Mouse (Mus musculus) urinary bladder, postnatal 36 days (tissue): ENCODE data around the gene Lmnb2.

ENCODE experiments used
- DNase-seq, 2 experiments: peaks; one replicate each; pipeline ENCODE4 v3.0.0; 2022; ENCODE audit warnings: low spot score in 2 of 2, mixed read lengths in 1 of 2

Gene Lmnb2

GRCm38 (mm10) chr10:80900318-80901247 lies 17.5 kb downstream of the Lmnb2 start, which contains the start of gene Timm13:
Timm13 (minus strand) TSS chr10:80900969.
- DNase-seq: peak; percentile 94 to 98

DNA sequence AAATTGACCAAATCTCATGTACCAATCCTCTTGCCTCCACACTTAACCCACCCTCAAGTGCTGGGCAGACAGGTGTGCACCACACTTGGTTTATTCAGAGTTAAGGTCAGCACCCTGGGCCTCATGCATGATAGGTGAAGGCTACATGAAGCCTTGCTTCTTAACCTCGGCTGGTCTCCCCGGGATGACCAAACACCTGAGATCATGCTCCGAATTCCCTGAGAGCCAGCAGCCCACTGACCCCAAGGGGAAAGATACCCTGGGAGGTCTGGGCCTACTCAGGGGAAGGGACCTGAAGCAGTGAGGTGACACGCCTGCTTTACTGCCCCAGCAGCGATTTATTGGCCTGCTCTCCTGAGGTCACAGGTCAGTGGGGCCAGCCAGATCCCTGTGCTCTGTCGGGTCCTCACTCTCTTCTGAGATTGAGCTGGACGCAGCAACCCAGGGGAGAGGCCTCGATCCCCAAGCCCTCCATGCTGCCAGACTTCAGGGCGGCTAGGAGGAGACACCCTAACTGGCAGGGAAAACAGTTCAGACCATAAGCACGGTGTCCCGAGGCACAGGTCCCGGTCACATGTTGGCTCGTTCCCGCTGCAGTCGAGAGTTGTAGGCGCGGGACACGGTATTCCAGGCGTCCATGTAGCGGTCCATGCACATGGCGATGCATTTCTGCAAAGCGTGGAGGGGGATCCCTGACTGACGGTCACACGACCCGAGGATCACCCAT lies 18.3 kb downstream of the Lmnb2 start:
- DNase-seq: no peak

DNA sequence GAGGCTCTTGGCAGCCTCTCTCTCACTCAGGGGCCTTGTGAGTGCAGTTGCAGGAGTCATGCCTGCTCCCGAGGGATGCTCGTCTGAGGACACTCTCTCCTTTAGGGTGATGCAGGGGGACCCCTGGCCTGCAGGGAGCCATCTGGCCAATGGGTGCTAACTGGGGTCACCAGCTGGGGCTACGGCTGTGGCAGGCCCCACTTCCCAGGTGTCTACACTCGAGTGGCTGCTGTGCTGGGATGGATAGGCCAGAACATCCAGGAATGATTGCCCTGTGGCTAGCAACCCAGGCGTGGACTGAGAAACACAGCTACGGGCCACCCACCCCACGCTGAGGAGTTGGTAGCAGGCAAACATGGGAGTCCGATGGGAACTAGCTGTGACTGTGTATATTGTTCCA lies 19.0 kb downstream of the Lmnb2 start:
- no peak for DNase-seq

DNA sequence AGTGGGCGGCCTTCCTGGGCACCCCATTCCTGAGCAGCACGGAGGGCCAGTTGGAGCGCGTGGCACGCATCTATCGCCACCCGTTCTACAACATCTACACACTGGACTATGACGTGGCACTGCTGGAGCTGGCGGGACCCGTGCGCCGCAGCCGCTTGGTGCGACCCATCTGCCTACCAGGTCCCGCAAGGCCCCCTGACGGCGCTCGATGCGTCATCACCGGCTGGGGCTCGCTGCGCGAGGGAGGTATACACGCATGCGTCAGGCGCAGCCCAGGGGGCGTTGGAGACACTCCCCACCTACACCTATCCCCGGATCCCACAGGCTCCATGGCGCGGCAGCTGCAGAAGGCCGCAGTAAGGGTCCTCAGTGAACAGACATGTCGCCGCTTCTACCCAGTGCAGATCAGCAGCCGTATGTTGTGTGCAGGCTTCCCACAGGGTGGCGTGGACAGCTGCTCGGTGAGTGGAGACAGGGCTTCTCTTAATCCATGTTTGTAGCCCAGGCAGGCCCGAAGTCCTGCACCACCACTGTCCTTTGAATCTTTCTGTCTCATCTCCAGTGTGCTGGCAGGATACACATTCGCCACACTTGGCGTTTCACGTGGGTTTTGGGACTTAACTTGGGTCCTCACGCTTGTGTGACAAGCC lies 20.1 kb downstream of the Lmnb2 start:
- no peak for DNase-seq

DNA sequence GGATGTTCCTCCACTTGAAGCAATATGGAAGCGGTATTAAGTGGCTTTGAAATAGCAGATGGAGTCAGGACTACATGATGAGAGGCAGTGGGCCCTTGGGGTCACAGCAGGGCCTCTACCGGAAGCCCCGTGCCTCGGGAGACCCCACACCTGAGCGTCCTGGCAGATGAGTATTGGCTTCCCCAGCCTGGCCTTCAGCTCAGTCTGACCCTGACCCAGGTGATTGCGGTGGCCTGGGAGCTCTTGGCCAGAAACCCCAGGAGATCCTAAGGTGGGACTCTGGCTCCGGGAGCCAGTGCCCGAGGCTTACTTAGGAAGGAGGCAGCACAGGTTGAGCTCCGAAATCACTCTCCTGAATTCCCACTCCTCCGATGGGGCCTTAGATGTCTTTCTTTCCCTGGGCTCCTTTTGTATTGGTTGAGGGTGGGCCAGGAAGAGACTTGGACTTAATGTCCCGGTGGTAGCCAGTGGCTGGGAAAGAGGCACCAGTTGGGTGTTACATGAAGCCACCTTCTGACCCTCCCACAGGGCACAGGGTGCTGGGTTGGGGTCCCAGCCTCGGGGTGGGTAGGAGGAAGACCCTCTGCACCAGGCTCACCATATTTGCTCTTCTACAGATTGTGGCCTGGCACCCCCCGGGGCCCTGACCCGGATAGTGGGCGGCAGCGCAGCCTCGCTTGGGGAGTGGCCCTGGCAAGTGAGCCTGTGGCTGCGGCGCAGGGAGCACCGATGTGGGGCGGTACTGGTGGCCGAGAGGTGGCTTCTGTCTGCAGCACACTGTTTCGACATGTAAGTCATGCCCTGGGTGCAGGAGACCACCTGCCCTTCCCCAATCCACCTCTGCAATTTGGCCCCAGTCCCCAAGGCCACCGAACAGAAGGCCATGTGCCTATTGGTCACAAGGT lies 21.2 kb downstream of the Lmnb2 start:
- no peak for DNase-seq

DNA sequence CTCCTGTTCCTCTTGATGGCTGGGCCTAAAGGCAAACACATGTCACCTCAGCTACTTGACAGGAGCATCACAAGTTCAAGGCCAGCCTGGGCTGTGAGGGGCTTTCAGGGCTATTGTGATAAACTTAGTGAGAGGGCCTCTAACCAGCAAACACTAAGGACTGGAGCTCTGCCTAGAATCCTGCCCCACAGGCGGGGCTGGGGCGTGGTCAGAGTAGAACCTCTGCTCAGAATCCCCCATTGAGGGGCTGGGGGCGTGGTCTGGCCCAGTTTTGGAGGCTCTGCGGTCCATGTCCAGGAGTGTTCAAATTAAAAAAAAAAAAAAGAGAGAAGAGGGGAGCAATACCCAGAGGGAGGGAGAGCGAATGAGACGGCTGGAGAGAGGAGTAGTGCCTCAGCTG lies 22.3 kb downstream of the Lmnb2 start:
- DNase-seq: no peak

DNA sequence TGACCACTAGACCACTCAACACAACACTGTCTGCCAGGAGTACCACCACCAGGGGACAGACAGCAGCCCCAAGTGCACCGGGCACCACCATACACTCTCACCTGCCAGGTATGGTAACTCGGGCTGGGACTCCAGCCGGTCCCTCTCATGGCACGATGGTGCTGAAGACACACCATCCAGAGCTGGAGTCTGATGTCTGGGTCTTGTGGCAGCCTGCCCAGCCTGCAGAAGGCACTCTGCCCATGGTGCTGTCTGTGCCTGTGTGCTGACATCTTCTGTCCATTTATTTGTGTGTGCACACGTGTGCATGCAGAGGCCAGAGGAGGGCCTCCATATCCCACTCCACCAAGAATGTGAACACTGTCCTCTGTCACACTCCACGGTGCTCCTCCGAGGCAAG lies 22.9 kb downstream of the Lmnb2 start:
- no peak for DNase-seq

DNA sequence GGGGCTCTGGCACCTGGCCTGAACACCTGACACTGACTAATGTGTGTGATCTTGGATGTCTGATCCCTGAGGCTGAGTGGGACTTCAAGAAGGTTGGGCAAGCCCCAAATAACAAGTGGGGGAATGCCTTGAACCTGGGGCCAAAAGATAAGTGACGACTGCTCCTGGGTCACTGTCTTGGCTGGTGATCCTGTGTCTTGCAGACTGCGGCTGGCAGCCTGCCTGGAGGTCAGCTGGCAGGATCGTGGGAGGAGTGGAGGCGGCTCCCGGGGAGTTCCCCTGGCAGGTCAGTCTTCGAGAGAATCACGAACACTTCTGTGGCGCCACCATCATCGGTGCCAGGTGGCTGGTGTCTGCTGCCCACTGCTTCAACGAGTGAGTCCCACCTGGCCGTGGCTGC lies 30.9 kb downstream of the Lmnb2 start:
- peak in 1 of 2 experiments; percentile 63 for DNase-seq

- DNase-seq: peak; percentile 51 to 64
These were observed 36.7 kb downstream of the Lmnb2 start for GRCm38 (mm10) chr10:80881301-80881700.

DNA sequence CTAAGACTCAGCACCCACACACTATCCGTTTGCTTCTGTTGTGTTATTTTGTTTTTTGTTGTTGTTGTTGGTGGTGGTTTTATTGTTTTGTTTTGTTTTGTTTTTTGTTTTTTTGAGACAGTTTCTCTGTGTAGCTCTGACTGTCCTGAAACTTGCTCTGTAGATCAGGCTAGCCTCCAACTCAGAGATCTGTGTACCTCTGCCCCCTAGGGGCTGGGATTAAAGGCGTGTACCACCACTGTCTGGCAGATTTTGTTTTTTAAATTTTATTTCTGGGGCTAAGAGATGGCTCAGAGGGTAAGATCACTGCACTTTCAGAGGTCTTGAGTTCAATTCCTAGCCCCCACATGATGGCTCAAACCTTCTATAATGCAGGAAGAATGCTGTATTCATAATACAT lies 37.1 kb downstream of the Lmnb2 start:
- DNase-seq: no peak

DNA sequence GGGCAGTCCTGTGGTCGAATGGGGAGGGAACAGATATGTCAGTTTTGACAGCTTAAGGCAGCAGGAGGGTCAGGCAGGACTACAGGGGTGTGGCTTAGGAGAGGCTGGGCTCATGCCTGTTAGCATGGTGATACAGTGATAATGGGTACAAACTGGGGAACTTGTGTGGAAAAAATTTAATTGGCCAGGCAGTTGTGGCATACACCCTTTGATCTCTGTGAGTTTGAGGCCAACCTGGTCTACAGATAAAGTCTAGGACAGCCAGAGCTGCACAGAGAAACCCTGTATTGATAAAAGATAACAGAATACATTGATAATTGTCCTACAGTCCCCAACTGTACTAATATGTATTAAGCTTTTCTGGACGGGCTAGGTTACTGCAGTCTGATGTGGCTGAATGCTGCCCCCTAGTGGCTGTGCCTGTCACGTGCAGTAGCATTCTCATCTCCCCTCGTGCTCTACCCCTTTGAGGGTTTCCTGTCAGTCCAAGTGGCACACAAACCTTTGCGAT lies 37.9 kb downstream of the Lmnb2 start:
- peak; percentile 35 to 45 for DNase-seq

- no peak for DNase-seq
These were observed 41.5 kb downstream of the Lmnb2 start for GRCm38 (mm10) chr10:80876594-80876993.

- DNase-seq: peak in 1 of 2 experiments; percentile 42
These were observed 42.0 kb downstream of the Lmnb2 start for GRCm38 (mm10) chr10:80876028-80876427.

GRCm38 (mm10) chr10:80874035-80874434 lies 44.0 kb downstream of the Lmnb2 start:
- DNase-seq: no peak

DNA sequence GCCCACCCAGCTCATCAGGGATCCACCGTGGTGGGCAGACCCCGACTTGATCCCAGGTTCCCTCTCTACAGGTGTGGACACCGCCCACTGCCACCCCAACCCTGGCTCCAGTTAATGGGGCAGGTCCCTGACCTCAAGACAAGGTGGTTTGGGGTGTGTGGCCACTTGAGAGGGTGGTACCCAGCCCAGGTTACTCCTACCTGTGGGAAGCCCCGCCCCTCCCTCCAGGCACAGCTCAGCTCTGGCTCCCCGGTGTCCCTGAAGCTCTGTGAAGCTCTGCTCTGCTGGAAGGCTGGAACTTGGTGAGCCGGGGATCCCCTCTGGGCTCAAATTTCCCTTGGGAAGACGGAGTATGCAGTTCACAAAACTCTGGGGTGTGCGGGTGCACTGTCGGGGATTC lies 46.5 kb downstream of the Lmnb2 start, which contains the start of gene Tmprss9:
TSS of gene Tmprss9 (plus strand) at position 268 of the 400 bp plus-strand sequence.
- DNase-seq: no peak

DNA sequence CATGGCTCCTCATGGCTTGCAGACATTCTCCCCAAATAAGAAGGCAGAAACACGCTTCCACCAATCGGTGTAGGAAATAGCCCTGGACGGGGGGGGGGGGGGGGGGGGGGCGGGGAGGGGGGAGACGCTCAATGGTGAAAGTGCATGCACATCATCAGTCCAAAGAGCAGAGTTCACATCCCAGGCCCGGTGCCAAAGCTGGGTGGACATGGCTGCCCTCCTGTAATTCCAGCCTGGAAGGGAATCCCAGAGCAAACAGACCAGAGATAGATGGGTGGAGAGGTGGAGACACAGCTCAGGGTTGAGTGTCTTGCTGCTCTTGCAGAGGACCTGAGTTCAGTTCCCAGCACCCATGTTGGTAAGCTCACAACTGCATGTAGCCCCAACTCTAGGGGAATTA lies 47.1 kb downstream of the Lmnb2 start:
- DNase-seq: no peak

DNA sequence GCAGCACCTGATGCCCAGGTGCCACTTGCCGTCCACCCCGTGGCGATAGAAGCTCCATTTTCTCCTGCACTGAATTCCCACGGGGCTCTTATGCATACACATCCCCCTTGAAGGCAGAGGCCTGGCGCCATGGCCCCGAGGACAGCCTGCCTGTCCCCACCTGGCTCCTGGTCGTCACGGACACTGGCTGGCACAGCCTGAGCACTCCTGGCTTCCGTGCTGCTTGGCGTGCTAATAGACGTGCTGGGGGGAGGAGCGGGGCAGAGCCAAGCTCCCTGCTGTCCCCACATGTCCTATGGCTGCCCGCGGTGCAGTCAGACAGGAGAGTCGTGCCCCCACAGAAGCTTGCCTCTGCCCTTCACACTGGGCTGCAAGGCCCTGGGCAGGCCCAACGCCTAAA lies 53.6 kb downstream of the Lmnb2 start:
- no peak for DNase-seq

GRCm38 (mm10) chr10:80862305-80862704 lies 55.7 kb downstream of the Lmnb2 start:
- no peak for DNase-seq

- no peak for DNase-seq
These were observed 59.6 kb downstream of the Lmnb2 start for GRCm38 (mm10) chr10:80858350-80858935.

- DNase-seq: no peak
These were observed 60.2 kb downstream of the Lmnb2 start for GRCm38 (mm10) chr10:80857848-80858247.

GRCm38 (mm10) chr10:80857386-80857785 lies 60.7 kb downstream of the Lmnb2 start:
- no peak for DNase-seq
